ENCODE assay signal across 8 mouse cellular contexts in genomic region chr10:60418137-60418536, GRCm38 (mm10). TPM values are rescaled to one million over a fixed set of nuclear protein-coding genes. Genes with fewer than 3 reads are reported as not detected.
A peak's percentile ranks its signal among the peaks of the same experiment; 100 is the strongest.
DNase-seq lines count a peak whose midpoint lies in the region; ATAC-seq and TF ChIP-seq lines count a peak whose summit lies in the region.

No protein-coding gene starts in this region.

- no peaks in the 10 kb centered on the region for H3K36me3 ChIP-seq in E14TG2a.4 (ENCODE audit: insufficient read depth, low read length)

- H3K4me1 ChIP-seq in E14TG2a.4 (replicated peaks; ENCODE audit: low read depth, low read length) = peaks cover 18% of the 10 kb centered on the region
- no peaks in the 10 kb centered on the region for H3K4me1 ChIP-seq in cortical plate, adult 2 months (ENCODE audit: control insufficient read depth, insufficient read depth, low read length)

- ATAC-seq in activated CD4-positive, CD25-positive, alpha-beta regulatory T cell, adult 4 months = peak; percentile 40
- ATAC-seq in megakaryocyte progenitor cell, adult 5-6 weeks (replicated peaks; ENCODE audit: poor library complexity) = peak; percentile 61; the same call in 1 of the 2 replicates
- ATAC-seq in megakaryocyte, adult 5-6 weeks (ENCODE audit: poor library complexity, severe bottlenecking) = no peak

- TF ChIP-seq POLR2A in cortical plate, adult 2 months (IDR thresholded peaks at IDR 0.05; ENCODE audit: extremely low read depth, insufficient read depth, low read length) = no peak

- no peak overlapping the region for H3K27ac ChIP-seq in cortical plate, adult 2 months (ENCODE audit: insufficient read depth, low read length)

- H3K4me3 ChIP-seq in E14TG2a.4 (replicated peaks; ENCODE audit: low read length) = no peak overlapping the region
- H3K4me3 ChIP-seq in cortical plate, adult 2 months (ENCODE audit: insufficient read depth, low read length) = no peak overlapping the region

- peak; percentile 35 to 62 for DNase-seq in gastrocnemius, postnatal 4 days (ENCODE audit: low spot score in 2 of 2)
- peak; percentile 65 for DNase-seq in layer of hippocampus, adult 9-10 months (ENCODE audit: low spot score)
- DNase-seq in right cerebral cortex, postnatal 4 days = peak; percentile 87

- no peaks in the 10 kb centered on the region for H3K9me3 ChIP-seq in E14TG2a.4 (ENCODE audit: low read length)

- TF ChIP-seq CTCF in E14TG2a.4 (conservative IDR thresholded peaks at IDR 0.05; ENCODE audit: low read length) = peak; percentile 93
- TF ChIP-seq CTCF in cortical plate, adult 2 months (IDR thresholded peaks at IDR 0.05; ENCODE audit: extremely low read depth, insufficient read depth, low read length) = peak; percentile 77

- peaks cover 5% of the 10 kb centered on the region; the same call in 1 of the 2 replicates for H3K27me3 ChIP-seq in E14TG2a.4 (ENCODE audit: insufficient read depth, low read length)

RNA-seq across cellular contexts. Expression of gene Gm17455, which starts 18.6 kb away (rescaled TPM):
- polyA plus RNA-seq in activated CD4-positive, CD25-positive, alpha-beta regulatory T cell, adult 4 months (2017; shearing (Covaris generic)) = under 1 TPM in 1 of 2 experiments, not detected in 1; 0.84 TPM
- 0.72 and 2.6 TPM in 2 replicates for polyA plus RNA-seq in cortical plate, adult 2 months (2012; rRNA removed)
- 1 to 10 TPM in 1 of 2 experiments, under 1 TPM in 1; 0.64 to 1.1 TPM for total RNA-seq in gastrocnemius, postnatal 4 days (2021)
- 0.29 TPM in 1 of 2 replicates, not detected in the other for total RNA-seq in megakaryocyte progenitor cell, adult 5-6 weeks (2015)
- not detected in 2 replicates for total RNA-seq in megakaryocyte progenitor cell, adult 5-6 weeks (2017)
- total RNA-seq in megakaryocyte, adult 5-6 weeks (2015) = 0.91 and 1.0 TPM in 2 replicates
- total RNA-seq in megakaryocyte, adult 5-6 weeks (2017) = 0.20 TPM in 1 of 2 replicates, not detected in the other
